Mouse (Mus musculus): Measurements from ENCODE around the gene Acsm3.

DNA sequence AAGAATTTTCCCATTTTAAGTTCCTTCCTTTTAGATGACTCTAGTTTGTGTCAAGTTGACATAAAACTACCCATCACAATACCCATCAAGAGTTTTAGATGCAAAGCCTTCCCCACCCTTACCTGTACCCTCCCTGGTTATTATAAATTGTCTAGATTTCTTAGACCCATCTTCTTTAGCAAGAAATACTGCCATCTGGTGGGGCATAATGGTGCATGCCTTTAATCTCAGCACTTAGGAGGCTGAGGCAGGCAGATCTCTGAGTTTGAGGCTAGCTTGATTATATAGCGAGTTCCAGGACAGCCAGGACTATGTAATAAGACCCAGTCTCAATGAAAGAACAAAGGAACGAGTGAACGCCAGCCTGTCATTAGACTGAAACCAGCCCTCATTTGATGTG lies 39.8 kb downstream of the Acsm3 start:
- TF ChIP-seq CTCF (IDR thresholded peaks at IDR 0.05; ENCODE audit: extremely low read depth, insufficient read depth, insufficient read length, insufficient replicate concordance) (no peak), POLR2A (IDR thresholded peaks at IDR 0.05; ENCODE audit: low read depth, low read length) (no peak)

Data from spleen, adult 2 months (tissue).